Mouse (Mus musculus): ENCODE results near the gene Sgce.

- TF ChIP-seq CHD2 (IDR thresholded peaks at IDR 0.05; ENCODE audit: low read depth, low read length) (no peak), ZC3H11A (IDR thresholded peaks at IDR 0.05; ENCODE audit: borderline replicate concordance, low read depth, low read length) (no peak), ZNF384 (IDR thresholded peaks at IDR 0.05; ENCODE audit: low read depth, low read length) (no peak), HCFC1 (IDR thresholded peaks at IDR 0.05; ENCODE audit: borderline replicate concordance, insufficient read depth, low read length) (no peak)
These were observed 82.7 kb downstream of the Sgce start for GRCm38 (mm10) chr6:4664313-4664712.
